Mouse (Mus musculus): ENCODE results near the gene Rab33a.

DNA sequence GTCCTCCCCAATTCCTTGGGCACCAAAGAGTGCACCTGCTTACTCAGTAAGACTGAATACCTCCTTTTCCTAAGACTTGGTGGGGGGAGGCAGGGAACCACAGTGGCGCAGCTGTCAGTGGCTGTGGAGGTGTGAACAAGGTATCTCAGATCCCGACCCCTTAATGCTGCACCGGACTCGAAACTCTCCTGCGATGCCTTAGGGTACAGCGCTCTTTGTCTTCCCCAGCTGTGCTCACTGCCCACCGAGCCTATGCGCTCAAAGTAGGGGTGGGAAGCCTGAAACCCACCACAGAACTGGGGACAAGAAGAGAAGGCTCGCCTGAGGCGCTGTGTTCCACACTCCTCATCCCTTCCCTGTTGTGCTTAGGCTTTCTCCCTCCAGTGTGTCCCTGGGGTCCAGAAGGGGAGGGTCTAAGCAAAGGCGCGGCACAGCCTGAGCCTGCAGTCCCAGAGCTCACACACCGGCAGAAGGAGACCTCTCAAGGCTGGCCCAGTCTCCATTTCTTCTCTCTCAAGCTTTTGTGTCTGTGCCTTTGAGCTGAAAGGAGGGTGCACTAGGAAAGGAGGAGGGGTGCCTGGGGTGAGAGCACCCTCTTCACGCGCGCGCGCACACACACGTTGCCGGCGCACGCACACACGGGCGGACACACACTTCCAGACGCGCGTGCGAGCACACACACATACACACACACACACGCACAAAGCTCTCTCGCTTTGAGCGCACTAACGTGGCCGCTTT lies at the start of gene Rab33a:
- TF ChIP-seq CTCF (IDR thresholded peaks at IDR 0.05; ENCODE audit: low read depth) (no peak), EP300 (IDR thresholded peaks at IDR 0.05; ENCODE audit: low read depth) (no peak)
